Mouse (Mus musculus) gastrocnemius, postnatal 25 days (tissue): ENCODE results near the gene Srms. TPM values are rescaled to one million over a fixed set of nuclear protein-coding genes. Genes with fewer than 3 reads are reported as not detected.

Source experiments
- DNase-seq: peaks from one replicate; pipeline ENCODE4 v3.0.0; 2022
- long read RNA-seq, 2 experiments: library from polyadenylated mRNA; stranded (forward); transcript quantifications; one replicate each; pipeline ENCODE4 v2.0.0; 2021
- total RNA-seq, 2 experiments: library from RNA; stranded (reverse); gene quantifications; 1 replicate in 1 of 2; 2 replicates in 1 of 2; pipeline ENCODE4 v1.2.3; 2021

Gene Srms
- total RNA-seq = under 1 TPM; 0.20 to 0.24 TPM
- long read RNA-seq, experiment 1 = 0 reads
- long read RNA-seq, experiment 2, partial matches to known transcripts = 0 of 1 reads
- long read RNA-seq, experiment 2, other reads (novel, unspliced or antisense) = 0 of 1 reads

GRCm38 (mm10) chr2:181213021-181213445, at the start of gene Srms:
Srms (minus strand) TSS chr2:181213185.
- no peak for DNase-seq

DNA sequence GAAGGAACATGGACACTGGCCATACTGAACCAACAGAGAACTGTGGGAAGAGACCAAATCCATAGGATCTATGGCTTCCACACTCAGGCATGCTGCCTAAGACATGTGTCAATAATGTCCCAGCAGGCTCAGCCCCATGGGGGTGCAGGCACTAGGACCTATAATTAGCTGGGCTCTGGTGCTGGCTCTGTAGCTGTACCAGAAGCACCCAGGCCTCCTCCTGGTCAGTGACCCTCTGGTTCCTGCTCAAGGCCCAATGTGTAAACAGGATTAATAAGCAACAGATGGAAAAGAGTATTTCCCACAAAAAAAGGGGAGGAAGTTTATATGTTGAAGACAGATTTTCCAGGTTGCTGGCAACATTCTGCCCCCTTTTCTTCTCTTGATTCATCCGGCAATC, 40.3 kb upstream of the Srms start:
- DNase-seq = no peak

DNA sequence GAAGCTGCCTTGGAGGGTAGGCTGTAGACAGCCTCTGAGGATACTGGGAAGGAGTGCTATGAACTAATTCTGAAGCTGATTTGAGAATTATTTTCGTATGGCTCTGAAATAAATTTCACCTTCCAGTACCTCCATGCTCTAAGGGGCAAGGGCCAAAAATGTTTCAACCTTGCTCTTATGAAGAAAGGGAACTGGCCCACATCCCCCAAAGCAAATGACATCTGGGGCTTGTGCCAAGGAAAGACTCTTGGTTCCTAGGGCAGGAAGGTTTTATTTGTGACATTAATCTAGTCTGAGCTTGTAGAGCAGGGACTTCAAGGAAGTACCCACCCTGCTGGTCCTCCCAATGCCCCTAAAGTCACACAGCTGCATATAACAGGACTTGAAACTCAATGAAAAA, 38.9 kb upstream of the Srms start:
- DNase-seq = no peak

DNA sequence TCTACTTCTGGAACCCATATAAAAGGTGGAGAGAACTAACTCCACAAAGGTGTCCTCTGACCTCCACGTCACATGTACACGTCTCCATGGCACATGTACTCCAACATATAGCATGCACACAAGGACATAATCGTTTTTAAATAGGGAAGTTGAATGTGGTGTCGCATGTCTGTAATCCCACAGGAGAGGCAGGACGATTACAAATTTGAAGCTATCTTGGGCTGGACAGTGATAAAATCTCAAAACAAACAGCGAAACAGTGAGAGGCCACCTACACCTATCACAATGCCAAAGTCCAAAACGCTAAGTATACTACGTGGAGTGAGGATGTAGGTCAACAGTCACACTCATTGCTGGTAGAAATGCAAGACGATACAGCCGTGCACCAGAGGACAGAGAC, 36.2 kb upstream of the Srms start:
- DNase-seq = no peak

- DNase-seq = no peak
Measured at GRCm38 (mm10) chr2:181245031-181245430, 32.0 kb upstream of the Srms start.

- peak; percentile 55 for DNase-seq
Measured at GRCm38 (mm10) chr2:181243706-181244394, 30.9 kb upstream of the Srms start.

DNA sequence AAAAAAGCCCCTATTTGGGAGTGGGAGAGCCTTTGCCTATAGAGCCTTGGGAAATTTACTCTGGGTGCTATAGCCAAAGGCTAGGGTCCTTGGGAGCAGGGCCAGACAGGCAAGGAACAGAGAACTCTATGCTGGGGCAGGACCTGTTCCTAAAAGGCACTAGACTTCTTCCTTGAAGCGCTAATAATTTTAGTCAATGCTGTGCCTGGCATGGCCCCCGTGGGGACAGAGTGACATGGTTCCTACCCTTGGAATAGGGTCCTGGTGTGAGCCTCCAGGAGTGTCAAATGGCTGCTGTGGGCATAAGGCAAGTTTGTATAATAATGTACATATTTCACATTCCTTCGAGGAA, 29.3 kb upstream of the Srms start:
- DNase-seq = no peak

DNA sequence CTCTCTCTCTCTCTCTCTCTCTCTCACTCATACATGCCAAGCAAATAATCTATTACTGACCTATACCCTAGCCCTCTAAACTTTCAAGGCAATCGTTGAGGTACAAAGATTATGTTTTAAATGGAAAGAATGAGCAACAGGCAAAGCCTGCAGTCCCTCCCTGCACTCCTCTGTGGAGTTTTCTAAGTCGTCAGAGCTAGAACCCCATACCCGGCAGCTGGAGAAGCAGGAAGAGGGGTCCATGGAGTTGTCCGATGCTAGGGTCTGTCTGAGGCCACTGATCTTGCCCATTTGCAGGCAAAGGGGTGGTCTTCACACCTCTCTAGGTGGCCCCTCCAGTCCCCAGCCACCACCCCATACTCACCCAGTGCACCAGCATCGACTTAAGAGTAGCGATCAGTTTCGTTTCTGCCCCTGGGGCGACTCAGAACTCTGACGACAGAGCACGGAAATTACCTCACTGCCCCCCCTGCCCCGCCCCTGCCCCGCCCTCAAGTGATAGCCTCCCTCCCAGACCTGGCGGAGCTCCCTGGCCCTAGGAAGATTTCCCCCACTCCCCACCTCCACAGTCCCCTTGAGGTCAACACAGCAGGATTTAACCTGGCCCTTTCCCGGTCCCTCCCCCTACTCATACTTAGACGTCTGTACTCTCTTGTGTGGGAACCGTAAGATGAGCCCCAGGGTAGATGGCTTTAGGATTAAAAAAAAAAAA, 28.8 kb upstream of the Srms start, which contains the start of gene Helz2:
TSS of gene Helz2 (minus strand) at position 426 of the 712 bp plus-strand sequence.
- DNase-seq = peak; percentile 61

GRCm38 (mm10) chr2:181240806-181241440, 27.9 kb upstream of the Srms start:
- DNase-seq = no peak

GRCm38 (mm10) chr2:181239261-181239660, 26.3 kb upstream of the Srms start:
- DNase-seq = no peak

DNA sequence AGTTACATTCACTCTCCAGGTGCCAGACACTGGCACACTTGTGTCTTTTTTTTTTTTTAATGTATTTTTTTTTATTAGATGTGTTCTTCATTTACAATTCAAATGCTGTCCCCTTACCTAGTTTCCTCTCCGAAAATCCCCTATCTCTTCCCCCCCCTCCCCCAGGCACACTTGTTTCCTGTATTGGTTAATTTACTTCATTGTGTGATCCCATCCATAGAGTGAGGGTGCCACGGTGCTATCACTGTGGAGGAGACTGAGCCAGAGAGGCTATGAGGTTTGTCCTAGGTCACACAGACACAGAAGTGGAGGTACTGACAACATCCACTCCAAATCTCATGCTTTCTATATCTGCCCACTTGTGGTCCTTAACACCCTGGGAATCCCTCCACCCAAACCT, 25.9 kb upstream of the Srms start:
- no peak for DNase-seq

DNA sequence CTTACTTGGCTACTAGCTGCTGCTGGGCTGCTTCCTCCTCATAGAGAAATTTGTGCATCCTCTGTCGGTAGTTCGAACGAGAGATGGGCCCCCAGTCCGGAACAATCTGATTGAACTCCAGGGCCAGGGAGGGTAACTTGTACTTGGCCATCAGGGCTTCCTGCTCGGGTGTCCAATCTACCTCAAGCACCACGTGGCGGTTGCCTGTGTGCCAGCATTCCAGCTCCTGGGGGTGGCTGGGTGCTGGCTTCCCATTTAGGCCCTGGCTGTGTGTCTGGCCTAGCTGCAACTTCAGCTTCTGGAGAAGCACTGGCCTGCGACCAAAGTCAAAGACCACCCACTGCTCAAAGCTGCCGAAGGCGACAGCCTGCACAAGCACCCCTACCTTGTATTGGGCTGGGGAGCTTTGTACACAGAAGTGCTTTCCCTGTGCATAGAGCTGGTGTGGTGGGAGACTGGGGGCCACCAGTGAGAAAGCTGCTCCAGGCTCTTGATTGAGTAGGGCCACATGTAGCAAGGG, 25.2 kb upstream of the Srms start:
- DNase-seq = no peak

GRCm38 (mm10) chr2:181237251-181238014, 24.4 kb upstream of the Srms start:
- no peak for DNase-seq

DNA sequence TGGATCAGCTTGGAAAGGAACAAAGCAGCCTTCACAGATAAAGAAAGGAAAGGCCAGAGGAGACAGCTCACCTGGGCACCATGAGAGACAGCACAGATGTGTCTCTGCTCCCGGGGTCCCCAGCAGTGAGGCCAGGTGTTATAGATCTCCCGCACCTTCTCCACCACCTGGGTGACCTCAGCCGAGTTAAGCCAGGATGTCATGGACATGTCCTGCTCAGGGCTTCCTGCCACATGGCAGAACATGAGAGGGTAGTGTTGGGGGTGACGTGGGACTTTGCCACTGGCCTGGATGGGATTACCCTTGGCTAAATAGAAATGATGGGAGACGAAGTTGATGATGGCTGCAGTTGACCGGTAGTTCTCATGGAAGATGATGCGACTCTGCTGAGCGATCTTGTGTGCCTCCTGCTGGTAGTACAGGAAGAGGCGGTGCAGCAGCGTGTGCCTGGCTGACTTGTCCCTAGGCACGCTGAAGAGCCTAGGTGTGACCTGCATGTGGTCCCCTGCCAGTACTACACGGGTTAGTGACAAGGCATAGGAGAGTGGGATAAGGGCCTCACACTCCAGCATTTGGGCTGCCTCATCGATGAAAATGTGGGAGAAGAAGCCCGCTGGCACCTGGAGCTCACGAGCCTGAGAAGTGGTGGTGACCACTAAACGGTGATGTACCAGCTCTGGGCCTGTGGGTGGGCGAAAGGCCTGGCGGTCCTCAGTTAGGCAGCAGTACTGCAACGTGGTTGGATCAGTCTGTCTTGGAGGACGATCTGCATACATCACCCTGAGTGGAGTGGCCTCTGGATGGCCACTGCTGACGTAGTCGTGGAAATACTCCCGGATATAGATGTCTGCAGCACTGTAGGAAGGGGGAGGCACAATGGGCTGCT, 22.9 kb upstream of the Srms start:
- DNase-seq = no peak

DNA sequence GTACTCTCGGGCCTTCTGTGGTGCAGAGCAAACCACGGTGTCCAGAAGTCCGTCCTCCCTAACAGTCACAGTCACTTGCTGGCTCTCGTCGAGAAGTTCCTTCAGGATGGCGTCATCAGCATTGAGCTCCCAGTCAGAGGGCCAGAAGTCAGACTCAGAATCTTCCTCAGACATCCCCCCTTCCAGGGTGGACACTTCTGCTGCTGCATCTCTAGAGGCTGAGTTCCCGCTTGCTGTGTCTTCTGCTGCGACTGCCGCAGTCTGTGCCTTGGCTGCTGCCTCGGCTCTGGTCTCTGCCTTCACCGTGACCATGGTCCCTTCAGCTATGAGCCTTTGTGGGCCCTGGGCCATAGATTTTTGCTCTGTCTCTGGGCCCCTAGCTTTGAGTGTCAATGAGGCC, 21.7 kb upstream of the Srms start:
- no peak for DNase-seq

GRCm38 (mm10) chr2:181233443-181233842, 20.5 kb upstream of the Srms start:
- no peak for DNase-seq

GRCm38 (mm10) chr2:181231171-181231570, 18.2 kb upstream of the Srms start:
- no peak for DNase-seq

DNA sequence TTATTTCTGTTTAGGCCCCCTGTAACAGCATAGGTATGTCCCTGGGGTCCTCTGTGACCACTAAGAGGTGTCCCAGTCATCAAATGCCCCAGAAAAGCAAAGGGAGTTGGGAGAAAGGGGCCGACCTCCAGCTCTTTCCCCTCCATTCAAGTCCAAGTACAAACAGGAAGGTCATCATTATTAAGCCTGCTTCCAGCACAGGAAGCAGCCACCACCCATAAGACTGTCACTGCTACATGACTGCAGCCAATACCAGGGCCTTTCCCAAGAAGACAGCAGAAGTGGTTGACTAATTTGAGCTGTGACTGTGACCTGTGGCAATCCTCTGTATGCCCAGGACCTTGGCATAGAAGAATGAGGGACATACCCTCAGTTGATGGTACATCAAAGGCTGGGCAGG, 15.3 kb upstream of the Srms start:
- no peak for DNase-seq

DNA sequence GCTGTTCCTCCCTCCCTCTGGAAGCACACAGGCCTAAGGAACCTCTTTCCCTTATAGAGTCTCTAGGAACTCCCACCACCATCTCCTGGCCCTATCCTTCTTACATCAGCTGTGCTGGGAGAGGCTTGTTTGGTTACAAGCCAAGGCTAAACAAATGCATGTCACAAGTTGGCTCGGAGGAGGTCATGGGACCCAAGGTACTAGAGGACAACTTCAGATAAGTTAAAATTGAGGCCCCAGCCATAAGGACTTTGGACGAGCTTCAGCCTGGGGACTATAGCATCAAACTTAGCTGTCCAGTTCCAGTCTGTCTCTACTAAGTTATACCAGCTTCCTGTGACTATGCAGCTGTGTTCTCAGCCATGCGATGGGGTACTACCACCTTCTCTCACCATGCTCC, 14.1 kb upstream of the Srms start:
- no peak for DNase-seq

DNA sequence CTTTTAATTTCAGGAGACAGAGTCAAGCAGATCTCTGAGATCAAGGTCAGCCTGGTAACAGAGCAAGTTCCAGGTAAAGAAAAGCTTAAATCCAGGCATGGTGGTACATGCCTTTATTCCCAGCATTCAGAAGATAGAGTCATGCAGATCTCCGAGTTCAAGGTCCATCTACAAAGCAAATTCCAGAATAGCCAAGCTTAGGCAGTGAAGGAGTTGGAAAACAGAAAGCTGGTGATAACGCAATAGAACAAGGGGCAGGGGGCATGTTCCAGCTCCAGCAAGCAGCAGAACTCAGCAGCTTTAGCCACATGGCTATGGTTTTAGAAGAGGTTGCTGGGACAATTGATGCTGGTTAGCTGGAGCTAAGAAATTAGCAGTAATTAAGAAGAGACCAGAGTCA, 12.0 kb upstream of the Srms start:
- DNase-seq = no peak

DNA sequence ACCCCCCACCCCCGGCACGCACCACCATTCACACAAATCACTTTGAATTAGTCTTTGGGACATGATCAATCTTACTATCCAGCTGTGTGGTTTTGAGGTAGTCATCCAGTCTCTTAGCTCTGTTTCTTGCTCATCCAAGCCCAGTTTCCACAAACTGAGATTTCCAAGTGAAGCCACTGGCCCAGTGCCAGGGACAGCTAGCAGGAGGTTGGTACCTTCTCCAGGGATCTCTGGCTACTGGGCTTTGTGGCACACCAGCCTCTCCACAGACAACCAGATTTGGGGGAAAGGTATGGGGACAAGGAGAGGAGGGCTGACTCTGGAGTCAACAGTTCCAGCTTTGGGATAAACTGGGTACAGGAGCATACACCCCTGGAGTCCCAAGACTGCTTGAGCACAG, 7.4 kb upstream of the Srms start:
- DNase-seq = no peak
